Mouse (Mus musculus) regulatory T cell (primary cell): ENCODE measurements around the gene Slc36a3.

ENCODE experiments used
- in situ Hi-C: fragments of 300-600 bp; cut with MboI, MseI; formaldehyde crosslinking; loops from one replicate; pipeline ENCODE4 v1.15.1; 2025; ENCODE audit warnings: high pct_unique_total_duplicates

Slc36a3 gene

GRCm38 (mm10) chr11:55151608-55152007, at the start of gene Slc36a3:
Gene Slc36a3 (minus strand): TSS chr11:55151708.
- in situ Hi-C loops = no loop called here

DNA sequence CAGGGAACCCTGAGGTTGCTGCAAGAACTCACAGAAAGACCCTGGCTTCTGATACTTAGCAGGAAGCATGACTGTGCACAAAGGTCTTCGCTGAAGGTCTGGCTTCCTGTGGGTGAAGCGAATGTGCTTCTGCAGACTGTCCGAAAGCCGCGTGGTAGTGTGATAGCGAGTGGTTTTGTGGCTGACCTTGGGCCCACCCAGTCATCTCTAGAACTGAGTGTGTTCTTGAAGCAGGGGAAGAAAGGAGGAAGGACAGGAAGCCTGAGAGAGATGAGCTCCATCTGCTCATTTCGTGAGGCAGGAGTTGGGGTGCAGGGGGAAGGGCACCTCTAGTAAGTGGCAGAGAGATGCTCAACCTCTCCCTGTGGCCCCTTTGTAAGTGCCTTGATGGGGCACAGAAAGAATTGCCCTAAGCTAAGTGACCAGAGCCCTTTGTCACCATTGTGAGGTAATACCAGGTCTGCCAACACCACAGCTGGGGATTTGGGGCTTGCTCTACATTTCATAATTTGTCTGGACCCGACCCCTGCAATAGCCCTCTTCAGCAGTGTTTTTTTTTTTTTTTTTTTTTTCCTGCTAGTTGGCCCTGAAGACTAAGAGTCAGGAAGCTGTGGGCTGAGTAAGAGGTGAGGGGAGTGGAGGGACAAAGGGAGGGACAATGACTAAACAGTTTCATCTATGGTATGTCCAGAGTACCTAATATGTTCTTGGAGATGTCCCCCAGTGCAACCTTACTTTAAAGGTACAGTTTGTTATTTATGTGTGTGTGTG, 46.4 kb upstream of the Slc36a3 start:
- in situ Hi-C loops = loop anchor here (5.0 kb wide), 1 partner anchor 244 kb away; no protein-coding TSS in a partner anchor

DNA sequence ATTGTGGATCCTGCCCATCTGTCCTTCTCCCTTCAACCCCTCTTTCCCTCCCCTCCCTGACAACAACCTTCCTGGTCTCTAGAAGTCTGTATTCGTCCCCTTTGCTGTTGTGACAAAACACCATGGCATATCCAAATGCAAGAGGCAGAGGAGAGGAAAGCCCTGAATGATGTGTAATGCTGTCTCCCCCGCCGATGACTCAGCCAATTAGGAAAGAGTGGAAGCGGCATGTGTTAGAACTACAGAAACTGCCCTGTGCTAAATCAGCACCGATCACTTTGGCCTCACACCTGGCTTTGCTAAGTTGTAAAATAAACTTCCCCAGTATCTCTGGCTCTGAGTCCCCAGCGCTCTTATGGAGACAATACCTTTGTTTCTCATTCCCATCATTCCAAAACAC, 45.6 kb upstream of the Slc36a3 start:
- in situ Hi-C loops = loop anchor here (5.0 kb wide), 1 partner anchor 245 kb away; no protein-coding TSS in a partner anchor

- in situ Hi-C loops = no loop called here
Measured at GRCm38 (mm10) chr11:55190216-55190615, 38.7 kb upstream of the Slc36a3 start.

DNA sequence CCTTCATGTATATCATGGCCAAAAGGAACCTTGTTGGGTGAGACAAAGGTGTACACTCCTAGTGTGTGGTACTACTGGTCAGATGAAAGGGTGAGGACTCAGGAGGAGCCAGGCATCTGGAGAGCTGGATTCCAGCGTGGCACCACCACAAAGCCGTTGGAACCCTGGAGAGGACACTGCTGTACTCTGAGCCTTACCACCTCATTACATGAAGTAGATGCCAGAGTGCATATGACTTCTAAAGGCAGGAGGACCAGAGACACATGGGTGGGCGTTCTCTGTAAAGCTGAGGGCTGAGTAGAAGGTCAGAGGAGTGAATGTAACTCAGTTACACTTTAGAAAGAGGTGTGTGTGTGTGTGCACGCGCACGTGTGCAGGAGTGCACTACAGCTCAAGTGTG, 36.3 kb upstream of the Slc36a3 start:
- in situ Hi-C loops = no loop called here

DNA sequence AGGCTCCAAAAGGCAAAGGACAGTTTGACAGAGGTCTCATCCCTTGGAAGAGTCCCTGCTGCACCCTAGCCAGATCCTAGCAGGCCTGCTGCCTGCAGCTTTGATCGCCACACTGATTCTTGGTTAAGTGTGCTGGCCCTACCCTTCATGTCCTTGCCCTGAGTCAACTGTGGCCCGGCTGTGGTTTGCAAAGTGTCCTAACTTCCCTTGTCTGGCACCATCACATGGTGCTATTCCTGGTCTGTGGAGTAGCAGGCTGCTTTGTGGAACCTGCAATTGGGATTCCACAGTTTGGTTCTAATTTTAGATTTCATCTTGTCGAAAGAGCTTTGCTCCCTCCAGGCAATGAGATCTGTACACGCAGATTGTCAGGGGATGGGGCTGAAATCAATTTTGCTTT, 35.8 kb upstream of the Slc36a3 start:
- in situ Hi-C loops = no loop called here

DNA sequence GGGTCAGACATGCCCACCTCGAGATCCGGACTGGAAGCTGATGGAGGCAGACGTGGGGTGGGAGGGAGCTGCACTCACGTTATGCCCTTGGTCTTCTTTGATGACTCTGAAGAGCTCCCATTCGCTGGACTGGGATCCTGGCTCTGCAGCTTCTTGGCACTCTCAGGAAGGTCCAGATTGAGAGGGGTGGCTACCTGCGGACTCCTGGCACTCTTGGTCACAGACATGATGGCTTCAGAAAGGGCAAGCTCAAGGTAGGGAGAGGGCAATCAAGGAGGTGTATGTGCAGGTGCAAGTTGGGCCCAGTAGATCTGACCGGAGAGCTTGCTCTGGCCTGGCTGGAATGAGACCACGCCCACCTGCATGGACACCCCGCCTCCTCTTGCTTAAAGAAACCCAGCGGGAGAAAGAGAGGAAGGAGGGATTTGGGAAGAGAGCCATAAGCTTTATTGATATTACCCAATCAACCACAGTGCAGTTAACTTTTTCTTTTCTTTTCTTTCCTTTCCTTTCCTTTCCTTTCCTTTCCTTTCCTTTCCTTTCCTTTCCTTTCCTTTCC, 33.3 kb upstream of the Slc36a3 start, which contains the start of gene Slc36a2:
Gene Slc36a2, minus strand, starts transcription at position 345 of the 559 bp plus-strand sequence.
- in situ Hi-C loops = no loop called here

DNA sequence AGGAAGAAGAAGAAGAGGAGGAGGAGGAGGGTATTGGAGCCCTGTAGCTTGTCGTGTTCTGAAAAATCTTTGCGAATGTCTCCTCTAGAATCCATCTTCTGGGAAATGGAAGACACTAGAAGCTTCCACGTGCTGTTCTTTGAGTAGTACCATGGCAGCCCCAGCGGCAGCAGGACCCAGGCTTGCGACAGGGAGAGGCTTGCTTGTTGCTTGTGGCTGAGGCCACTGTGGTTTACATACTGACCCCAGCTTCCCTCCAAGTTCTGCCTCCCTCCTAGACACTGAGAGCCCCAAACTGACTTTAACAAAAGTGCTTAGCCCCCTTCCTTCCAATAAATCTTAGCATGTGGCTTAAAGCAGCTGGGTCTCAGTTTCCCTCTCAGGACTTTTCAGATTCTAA, 32.7 kb upstream of the Slc36a3 start:
- in situ Hi-C loops = no loop called here

GRCm38 (mm10) chr11:55183124-55183523, 31.6 kb upstream of the Slc36a3 start:
- in situ Hi-C loops = no loop called here

DNA sequence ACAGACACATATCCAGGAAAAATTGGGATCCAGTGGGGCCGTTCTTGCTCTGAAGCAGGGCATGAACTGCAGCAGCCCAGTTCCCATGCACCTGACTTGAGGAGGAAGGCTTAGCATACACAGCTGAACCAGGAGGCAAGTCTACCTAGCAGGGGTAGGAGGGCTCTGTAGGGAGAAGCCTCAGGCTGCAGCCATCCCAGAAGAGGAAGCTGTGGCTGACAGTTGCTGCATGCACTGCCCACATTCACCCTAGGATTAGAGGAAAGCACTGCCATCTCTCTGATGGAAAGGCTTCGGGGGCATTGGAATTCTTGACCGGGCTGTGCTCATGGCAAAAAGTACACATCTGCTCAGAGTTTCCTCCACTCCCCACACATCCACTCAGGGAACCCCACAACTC, 28.3 kb upstream of the Slc36a3 start:
- in situ Hi-C loops = no loop called here

- in situ Hi-C loops = no loop called here
Measured at GRCm38 (mm10) chr11:55178830-55179229, 27.3 kb upstream of the Slc36a3 start.

GRCm38 (mm10) chr11:55170501-55170900, 19.0 kb upstream of the Slc36a3 start:
- in situ Hi-C loops = no loop called here

GRCm38 (mm10) chr11:55168914-55169313, 17.4 kb upstream of the Slc36a3 start:
- in situ Hi-C loops = no loop called here

GRCm38 (mm10) chr11:55168504-55168903, 17.0 kb upstream of the Slc36a3 start:
- in situ Hi-C loops = no loop called here

DNA sequence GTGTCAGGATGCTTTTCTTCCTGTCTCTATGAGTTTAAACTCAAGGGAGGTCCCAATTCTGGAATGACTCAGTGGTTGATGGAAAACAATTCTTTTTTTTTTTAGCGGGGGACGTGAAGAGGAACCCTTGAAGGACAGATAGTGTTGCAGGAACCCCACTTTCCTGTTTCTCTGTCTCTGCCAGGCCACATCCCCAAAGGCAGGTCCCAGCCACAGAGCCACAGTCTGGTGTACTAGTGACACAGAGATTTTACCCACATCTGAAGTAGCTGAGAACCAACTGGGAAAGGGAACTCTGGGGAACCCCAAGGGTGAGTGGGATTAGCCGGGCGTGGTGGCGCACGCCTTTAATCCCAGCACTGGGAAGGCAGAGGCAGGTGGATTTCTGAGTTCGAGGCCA, 14.2 kb upstream of the Slc36a3 start:
- in situ Hi-C loops = no loop called here

DNA sequence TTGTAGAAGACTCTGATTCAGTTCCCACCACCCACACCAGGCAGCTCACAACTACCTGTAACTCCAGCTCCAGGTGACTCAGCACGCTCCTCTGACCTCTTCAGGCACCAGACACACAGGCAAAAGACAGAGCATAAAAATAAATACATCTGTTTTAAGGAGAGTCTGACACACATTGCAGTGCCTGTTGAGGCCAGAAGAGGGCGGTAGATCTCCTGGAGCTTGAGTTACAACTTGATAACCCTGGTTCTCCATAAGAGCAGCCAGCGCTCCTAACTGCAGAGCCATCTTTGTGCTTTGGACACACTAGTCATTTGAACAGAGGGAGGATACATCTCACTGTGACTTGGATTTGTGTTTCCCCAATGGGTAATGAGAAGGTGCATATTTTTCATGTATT, 13.2 kb upstream of the Slc36a3 start:
- in situ Hi-C loops = no loop called here

GRCm38 (mm10) chr11:55162670-55163069, 11.2 kb upstream of the Slc36a3 start:
- in situ Hi-C loops = no loop called here

DNA sequence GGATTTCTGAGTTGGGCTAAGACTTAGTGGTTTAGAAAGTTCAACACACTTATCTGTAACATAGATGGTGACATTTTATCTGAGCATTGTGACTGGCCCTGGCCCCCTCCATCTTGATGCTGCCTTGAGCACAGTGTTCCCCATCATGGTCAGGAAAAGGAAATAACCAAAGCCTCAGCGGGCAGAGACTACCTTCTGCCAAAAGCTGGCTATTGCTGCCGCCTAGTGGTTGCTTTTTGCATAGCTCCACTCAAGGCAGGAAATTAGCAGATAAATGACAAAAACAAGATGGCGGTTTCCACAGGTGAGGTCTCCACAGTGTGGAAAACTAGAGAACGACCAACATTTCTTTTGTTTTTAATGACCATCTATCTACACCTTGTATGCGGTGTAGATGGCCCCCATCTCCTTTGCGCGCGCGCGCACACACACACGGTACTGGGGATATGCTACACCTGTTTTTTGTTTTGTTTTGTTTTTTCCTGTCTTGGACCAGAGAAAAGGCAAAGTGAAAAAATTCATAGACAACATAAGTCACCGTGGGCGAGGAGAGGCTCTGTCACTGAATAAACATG, 7.4 kb upstream of the Slc36a3 start:
- in situ Hi-C loops = loop anchor here (5.0 kb wide), 1 partner anchor 117 kb away; no protein-coding TSS in a partner anchor

GRCm38 (mm10) chr11:55155070-55155421, 3.5 kb upstream of the Slc36a3 start:
- in situ Hi-C loops = loop anchor here (5.0 kb wide), 1 partner anchor 113 kb away; no protein-coding TSS in a partner anchor

- in situ Hi-C loops = loop anchor here (5.0 kb wide), 1 partner anchor 112 kb away; no protein-coding TSS in a partner anchor
Measured at GRCm38 (mm10) chr11:55154398-55155069, 3.0 kb upstream of the Slc36a3 start.

- in situ Hi-C loops = no loop called here
Measured at GRCm38 (mm10) chr11:55148461-55148860, 3.0 kb downstream of the Slc36a3 start.

DNA sequence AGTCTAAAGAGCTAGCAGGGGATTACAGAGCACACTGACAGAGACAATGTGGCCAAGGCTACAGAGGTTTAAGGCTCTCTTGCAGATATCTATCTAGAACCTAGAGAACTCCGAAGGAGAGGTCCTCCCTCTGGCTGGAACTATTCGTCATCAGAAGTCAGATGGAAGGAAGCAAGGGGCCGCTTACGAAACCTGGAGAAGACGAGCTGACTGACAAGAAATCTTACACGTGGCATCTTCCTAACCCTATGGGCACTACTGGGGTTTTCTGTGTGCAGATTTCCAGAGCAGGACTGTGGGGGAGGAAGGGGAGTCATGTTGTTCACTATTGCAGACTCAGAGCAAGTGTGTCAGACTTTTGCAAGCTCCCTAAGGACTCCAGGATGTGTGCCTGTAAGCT, 4.1 kb downstream of the Slc36a3 start:
- in situ Hi-C loops = no loop called here
